Mouse (Mus musculus): Measurements from ENCODE around the gene Ehmt1. TPM values are rescaled to one million over a fixed set of nuclear protein-coding genes. Genes with fewer than 3 reads are reported as not detected.

The Ehmt1 gene
- polyA plus RNA-seq, 1 experiment from 2014 or later = 119 TPM

GRCm38 (mm10) chr2:24776831-24777230 lies 142.6 kb downstream of the Ehmt1 start:
- Histone ChIP-seq H3K9ac (no peak overlapping the region), H3K9me3 (no peaks in the 10 kb centered on the region), H3K27me3 (no peaks in the 10 kb centered on the region), H3K4me2 (replicated peaks) (no peak overlapping the region), H3K27ac (no peak overlapping the region), H3K36me3 (no peaks in the 10 kb centered on the region), H3K4me3 (no peak overlapping the region), H3K4me1 (no peaks in the 10 kb centered on the region)
- no peak for ATAC-seq (ENCODE audit: low FRiP score, low read depth)
- 13% methylated on average over 4 of the region's 5 CpGs for WGBS

- no peaks in the 10 kb centered on the region for H3K4me1 ChIP-seq
- no peak overlapping the region for H3K4me3 ChIP-seq
- no peak overlapping the region for H3K4me2 ChIP-seq (replicated peaks)
- WGBS = 74% methylated on average over 11 of the region's 11 CpGs
- H3K9ac ChIP-seq = no peak overlapping the region
- no peak overlapping the region for H3K27ac ChIP-seq
- H3K36me3 ChIP-seq = no peaks in the 10 kb centered on the region
- no peak for ATAC-seq (ENCODE audit: low FRiP score, low read depth)
- no peaks in the 10 kb centered on the region for H3K9me3 ChIP-seq
- H3K27me3 ChIP-seq = no peaks in the 10 kb centered on the region
Measured at GRCm38 (mm10) chr2:24775951-24776587, 143.3 kb downstream of the Ehmt1 start.

- H3K27me3 ChIP-seq = no peaks in the 10 kb centered on the region
- WGBS = 65% methylated on average over 7 of the region's 7 CpGs
Measured at GRCm38 (mm10) chr2:24774832-24775231, 144.6 kb downstream of the Ehmt1 start.

GRCm38 (mm10) chr2:24770861-24771260 lies 148.6 kb downstream of the Ehmt1 start:
- H3K9me3 ChIP-seq = no peaks in the 10 kb centered on the region
- WGBS = 75% methylated on average over 4 of the region's 4 CpGs
- no peak overlapping the region for H3K4me2 ChIP-seq (replicated peaks)
- no peak overlapping the region for H3K9ac ChIP-seq
- H3K27me3 ChIP-seq = peaks cover 7% of the 10 kb centered on the region; the same call in 1 of the 2 replicates
- H3K36me3 ChIP-seq = no peaks in the 10 kb centered on the region
- no peak for ATAC-seq (ENCODE audit: low FRiP score, low read depth)
- H3K4me3 ChIP-seq = no peak overlapping the region
- no peaks in the 10 kb centered on the region for H3K4me1 ChIP-seq
- no peak overlapping the region for H3K27ac ChIP-seq

More at GRCm38 (mm10) chr2:24774832-24775231, 144.6 kb downstream of the Ehmt1 start:
- no peak for ATAC-seq (ENCODE audit: low FRiP score, low read depth)
- H3K36me3 ChIP-seq = no peaks in the 10 kb centered on the region
- no peak overlapping the region for H3K9ac ChIP-seq
- no peak overlapping the region for H3K27ac ChIP-seq
- H3K9me3 ChIP-seq = no peaks in the 10 kb centered on the region
- no peak overlapping the region for H3K4me2 ChIP-seq (replicated peaks)
- H3K4me1 ChIP-seq = no peaks in the 10 kb centered on the region
- H3K4me3 ChIP-seq = no peak overlapping the region

DNA sequence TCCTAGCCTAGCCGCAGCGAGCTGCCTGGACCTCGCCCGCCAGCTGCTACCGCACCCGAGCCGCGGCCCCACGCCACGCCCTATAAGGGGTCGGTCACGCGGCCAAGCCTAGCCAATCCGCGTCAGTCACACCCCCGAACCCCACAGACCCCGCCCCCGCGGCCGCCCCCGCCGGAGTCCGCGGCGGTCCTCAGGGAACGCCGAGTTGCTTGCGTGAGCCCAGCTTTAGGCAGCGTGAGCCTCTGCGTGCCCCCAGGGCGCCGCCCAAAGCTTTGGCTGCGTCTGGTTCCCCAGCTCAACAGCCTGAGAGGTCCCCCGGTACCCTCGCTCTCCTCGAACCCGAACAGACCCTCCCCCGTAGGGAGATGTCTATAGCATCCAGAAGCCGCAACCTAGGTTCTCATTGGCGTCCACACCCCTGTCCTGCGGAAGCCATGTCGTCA lies 156.3 kb downstream of the Ehmt1 start, which contains the start of gene Cacna1b:
Gene Cacna1b, minus strand, starts transcription at position 38 of the 443 bp plus-strand sequence.
- peak within 1 kb of the TSS; percentile 100 for H3K4me2 ChIP-seq (replicated peaks)
- H3K9me3 ChIP-seq = no peaks in the 10 kb centered on the region
- no peak within 1 kb of the TSS; the same call in 1 of the 2 replicates for H3K9ac ChIP-seq
- peak within 1 kb of the TSS; percentile 57 for H3K4me3 ChIP-seq
- H3K27me3 ChIP-seq = peaks cover 52% of the 10 kb centered on the region
- no peaks in the 10 kb centered on the region for H3K36me3 ChIP-seq
- H3K4me1 ChIP-seq = peaks cover 17% of the 10 kb centered on the region
- ATAC-seq (ENCODE audit: low FRiP score, low read depth) = peak; percentile 91
- no peak within 1 kb of the TSS for H3K27ac ChIP-seq
- 0% methylated on average over 35 of the region's 42 CpGs for WGBS

GRCm38 (mm10) chr2:24762446-24762960 lies 156.9 kb downstream of the Ehmt1 start:
- peak; percentile 48 for ATAC-seq (ENCODE audit: low FRiP score, low read depth)
- no peaks in the 10 kb centered on the region for H3K9me3 ChIP-seq
- peak overlapping the region; percentile 100 for H3K4me2 ChIP-seq (replicated peaks)
- H3K27me3 ChIP-seq = peaks cover 52% of the 10 kb centered on the region
- under 1% methylated on average over 52 of the region's 52 CpGs for WGBS
- no peak overlapping the region; the same call in 1 of the 2 replicates for H3K9ac ChIP-seq
- no peak overlapping the region for H3K27ac ChIP-seq
- no peaks in the 10 kb centered on the region for H3K36me3 ChIP-seq
- peak overlapping the region; percentile 57 for H3K4me3 ChIP-seq
- peaks cover 17% of the 10 kb centered on the region for H3K4me1 ChIP-seq

- Histone ChIP-seq H3K9ac (no peak overlapping the region), H3K27me3 (peaks cover 52% of the 10 kb centered on the region), H3K4me1 (peaks cover 17% of the 10 kb centered on the region), H3K4me2 (replicated peaks) (peak overlapping the region; percentile 100), H3K9me3 (no peaks in the 10 kb centered on the region), H3K27ac (no peak overlapping the region), H3K36me3 (no peaks in the 10 kb centered on the region), H3K4me3 (peak overlapping the region; percentile 57)
- 0% methylated on average over 35 of the region's 35 CpGs for WGBS
- ATAC-seq (ENCODE audit: low FRiP score, low read depth) = peak; percentile 68
Measured at GRCm38 (mm10) chr2:24761923-24762445, 157.4 kb downstream of the Ehmt1 start.

DNA sequence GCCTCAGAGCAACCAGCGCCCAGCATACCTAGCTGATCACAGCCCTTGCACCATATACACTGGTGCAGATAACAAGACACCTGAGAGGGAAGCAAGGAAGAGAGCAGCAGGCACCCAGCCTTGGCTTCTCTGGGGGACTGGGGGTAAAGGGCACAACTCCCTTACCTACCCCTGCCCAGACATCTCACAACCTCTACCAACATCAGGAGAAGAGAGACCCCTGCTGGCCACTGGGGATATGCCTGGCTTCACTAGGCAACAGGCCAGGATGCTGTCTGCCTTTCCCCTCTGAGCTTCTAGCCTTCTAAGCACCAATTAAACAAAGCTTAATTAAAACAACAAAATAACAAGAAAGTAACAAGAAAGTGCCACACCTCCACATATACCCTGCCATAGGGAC lies 164.1 kb downstream of the Ehmt1 start:
- Histone ChIP-seq H3K9me3 (no peaks in the 10 kb centered on the region), H3K4me1 (no peaks in the 10 kb centered on the region), H3K36me3 (no peaks in the 10 kb centered on the region), H3K4me2 (replicated peaks) (no peak overlapping the region), H3K9ac (no peak overlapping the region), H3K27ac (no peak overlapping the region), H3K27me3 (no peaks in the 10 kb centered on the region), H3K4me3 (no peak overlapping the region)
- ATAC-seq (ENCODE audit: low FRiP score, low read depth) = no peak
- WGBS = 96% methylated on average over 1 of the region's 1 CpGs

DNA sequence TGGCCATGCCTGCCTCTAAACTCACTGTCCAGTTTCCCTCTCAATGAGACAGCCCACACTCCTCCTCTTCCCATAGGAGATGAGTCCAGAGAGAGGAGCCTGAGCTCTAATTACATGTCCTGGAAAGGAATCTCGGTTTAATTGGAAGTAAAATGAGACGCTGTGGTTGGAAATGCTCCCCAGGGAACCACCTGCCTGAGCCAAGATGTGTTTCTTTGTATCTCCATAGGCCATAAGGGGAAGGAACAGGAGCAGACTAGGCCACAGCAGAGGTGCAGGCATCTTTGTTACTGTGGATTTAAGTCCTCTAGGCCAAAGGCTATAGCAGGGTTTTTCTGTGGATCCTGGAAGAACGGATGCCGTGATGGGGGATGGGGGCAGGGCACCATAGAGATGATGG lies 166.8 kb downstream of the Ehmt1 start:
- no peak overlapping the region for H3K4me2 ChIP-seq (replicated peaks)
- H3K27me3 ChIP-seq = no peaks in the 10 kb centered on the region
- 59% methylated on average over 4 of the region's 4 CpGs for WGBS
- no peaks in the 10 kb centered on the region for H3K36me3 ChIP-seq
- no peaks in the 10 kb centered on the region for H3K9me3 ChIP-seq
- no peak overlapping the region for H3K9ac ChIP-seq
- no peaks in the 10 kb centered on the region for H3K4me1 ChIP-seq
- no peak for ATAC-seq (ENCODE audit: low FRiP score, low read depth)
- H3K27ac ChIP-seq = no peak overlapping the region
- no peak overlapping the region for H3K4me3 ChIP-seq

GRCm38 (mm10) chr2:24750051-24750450 lies 169.4 kb downstream of the Ehmt1 start:
- Histone ChIP-seq H3K9me3 (no peaks in the 10 kb centered on the region), H3K4me2 (replicated peaks) (no peak overlapping the region), H3K27ac (no peak overlapping the region), H3K4me1 (no peaks in the 10 kb centered on the region), H3K36me3 (no peaks in the 10 kb centered on the region), H3K27me3 (no peaks in the 10 kb centered on the region), H3K4me3 (no peak overlapping the region), H3K9ac (no peak overlapping the region)
- no peak for ATAC-seq (ENCODE audit: low FRiP score, low read depth)
- WGBS = 39% methylated on average over 3 of the region's 3 CpGs

GRCm38 (mm10) chr2:24747878-24748277 lies 171.5 kb downstream of the Ehmt1 start:
- Histone ChIP-seq H3K9ac (no peak overlapping the region), H3K4me3 (no peak overlapping the region), H3K9me3 (no peaks in the 10 kb centered on the region), H3K27me3 (no peaks in the 10 kb centered on the region), H3K4me1 (no peaks in the 10 kb centered on the region), H3K27ac (no peak overlapping the region), H3K4me2 (replicated peaks) (no peak overlapping the region), H3K36me3 (no peaks in the 10 kb centered on the region)
- 57% methylated on average over 7 of the region's 7 CpGs for WGBS
- ATAC-seq (ENCODE audit: low FRiP score, low read depth) = no peak

All from limb, embryonic 13.5 days (tissue).